Mouse (Mus musculus) CD4-positive, CD25-positive, alpha-beta regulatory T cell, adult 2 months (primary cell): ENCODE measurements at regions not wholly inside any gene's neighbourhood (a gene's known extent, or its start where the extent isn't known, plus 50 kb on each side); places are given as distances from the start of the nearest gene placed in this dataset.

Experiments
- DNase-seq: peaks from one replicate; pipeline ENCODE4 v3.0.0-alpha.2; 2012; ENCODE audit warnings: low read depth, low spot score

DNA sequence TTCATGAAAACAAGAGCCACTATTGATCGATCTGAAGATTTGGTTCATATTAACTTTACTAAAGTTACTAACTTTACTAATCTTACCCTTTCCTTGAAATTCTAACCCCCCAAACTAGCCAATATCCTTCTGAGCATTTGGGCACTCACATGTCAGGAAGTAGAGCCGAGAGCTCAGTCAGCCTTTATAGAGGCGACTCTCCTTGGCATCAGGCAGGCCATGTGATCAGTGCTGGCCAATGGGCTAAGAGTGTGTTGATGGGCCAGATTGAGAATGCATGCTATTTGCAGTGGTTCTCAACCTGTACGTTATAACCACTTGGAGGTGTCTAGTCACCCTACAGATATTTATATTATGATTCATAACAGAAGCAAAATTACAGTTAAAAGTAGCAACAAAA lies 69.6 kb upstream of the Slc35b4 start:
- no peak for DNase-seq

- no peak for DNase-seq
These were observed 66.1 kb upstream of the Slc35b4 start for GRCm38 (mm10) chr6:34243001-34243400.

- DNase-seq: peak; percentile 45
These were observed 65.6 kb upstream of the Slc35b4 start for GRCm38 (mm10) chr6:34242486-34242885.

GRCm38 (mm10) chr6:34235132-34235531 lies 58.2 kb upstream of the Slc35b4 start:
- no peak for DNase-seq

- no peak for DNase-seq
These were observed 57.6 kb upstream of the Slc35b4 start for GRCm38 (mm10) chr6:34234443-34235020.

DNA sequence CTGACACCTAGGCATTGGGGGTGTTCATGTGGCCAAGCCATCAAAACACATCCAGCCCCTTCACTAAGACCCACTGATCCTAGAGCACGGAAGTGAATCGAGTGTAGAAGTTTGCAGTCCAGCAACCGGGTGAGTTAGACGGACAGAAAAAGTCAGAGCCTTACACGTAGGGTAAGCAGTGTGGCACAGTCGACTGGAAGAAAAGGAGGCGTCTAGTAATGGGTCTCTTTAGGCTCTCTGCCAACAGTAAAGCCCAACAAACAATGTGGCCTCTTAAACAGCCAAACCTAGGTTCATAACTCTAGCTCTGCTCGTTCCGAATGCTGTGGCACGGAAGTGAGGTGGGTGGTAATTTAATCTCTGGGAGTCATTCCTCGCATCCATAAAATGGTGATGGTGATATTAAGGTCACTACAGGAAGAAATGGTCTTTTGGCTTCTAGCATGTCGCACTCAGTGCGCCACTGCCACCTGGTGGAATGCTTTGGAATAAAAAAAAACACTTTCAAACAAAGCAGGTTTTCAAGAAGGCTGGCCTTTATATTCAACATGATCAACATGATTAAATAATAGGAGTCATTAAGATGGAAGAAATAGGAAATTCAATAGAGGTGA lies 54.0 kb upstream of the Slc35b4 start:
- DNase-seq: peak; percentile 58

GRCm38 (mm10) chr6:34227131-34227530 lies 50.2 kb upstream of the Slc35b4 start:
- DNase-seq: no peak
